Mouse (Mus musculus) olfactory bulb, adult 2 months (tissue): ENCODE data around the gene Plau.

Source experiments
- CTCF ChIP-seq: fragments of 200-500 bp; IDR thresholded peaks from 2 replicates; pipeline ENCODE4 v1.5.1; 2012; ENCODE audit warnings: low read depth, mild to moderate bottlenecking, low read length, moderate library complexity; ENCODE audit not compliant: insufficient read depth
- POLR2A ChIP-seq: fragments of 200-500 bp; IDR thresholded peaks from 2 replicates; pipeline ENCODE4 v1.6.1; 2012; ENCODE audit warnings: mild to moderate bottlenecking, low read depth, low read length, moderate library complexity; ENCODE audit not compliant: insufficient read depth

DNA sequence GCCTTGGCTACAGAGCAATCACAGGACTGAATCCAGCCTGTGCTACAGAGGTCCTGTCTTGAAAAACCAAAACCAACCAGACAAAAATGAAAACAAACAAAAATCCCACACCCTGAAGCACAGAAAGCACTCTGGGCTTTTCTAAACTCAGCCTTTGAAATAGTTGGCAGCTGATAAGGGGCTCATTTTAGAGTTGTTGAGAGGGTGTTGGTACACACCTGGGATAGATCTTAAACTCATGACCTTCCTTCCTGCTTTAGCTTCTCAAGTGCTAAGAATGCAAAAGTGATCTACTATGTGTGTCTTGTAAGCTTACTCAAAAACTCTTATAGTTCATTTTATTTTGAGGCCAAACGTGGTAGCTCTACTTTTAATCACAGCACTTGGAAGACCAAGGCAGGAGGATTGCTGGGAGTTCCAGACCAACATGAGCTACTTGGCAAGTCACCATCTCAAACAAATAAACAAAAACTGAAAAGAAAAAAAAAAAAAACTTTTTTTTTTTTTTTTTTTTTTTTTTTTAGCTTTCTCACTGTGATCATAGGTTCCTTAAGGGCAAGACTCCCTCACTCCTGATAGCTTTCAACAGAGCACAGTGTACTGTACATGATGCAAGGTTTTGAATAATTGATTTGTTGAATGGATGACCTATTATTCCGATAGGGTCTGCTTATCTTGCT is 33.4 kb upstream of the Plau start:
- no peak for TF ChIP-seq POLR2A
- no peak for TF ChIP-seq CTCF
